Mouse (Mus musculus) MEL (cell line): ENCODE data around the gene Ntrk3. TPM values are rescaled to one million over a fixed set of nuclear protein-coding genes. Genes with fewer than 3 reads are reported as not detected.

ENCODE experiments used
- DNase-seq: peaks from one replicate; pipeline ENCODE4 v3.0.0; 2011; ENCODE audit warnings: low read depth, low spot score
- H3K27ac ChIP-seq: 2 replicates; pipeline ENCODE4 v1.5.1; 2012; ENCODE audit warnings: low read depth, mild to moderate bottlenecking, control low read depth, low read length, moderate library complexity; ENCODE audit not compliant: control insufficient read depth
- H3K27me3 ChIP-seq, 2 experiments: fragments of 150-350 bp in 1 of 2; sonication (generic) in 1 of 2; 2 replicates each; pipeline ENCODE4 v1.6.1; 2012; ENCODE audit warnings: low read length in 2 of 2, mild to moderate bottlenecking in 2 of 2, improper control_type of control experiment in 1 of 2, moderate library complexity in 1 of 2; ENCODE audit not compliant: insufficient read depth in 2 of 2, control insufficient read depth in 1 of 2
- H3K36me3 ChIP-seq, 2 experiments: 2 replicates each; pipeline ENCODE4 v1.6.1; 2012 to 2014; ENCODE audit warnings: low read length in 2 of 2, improper control_type of control experiment in 1 of 2, inconsistent platforms in 1 of 2, mild to moderate bottlenecking in 1 of 2; ENCODE audit not compliant: insufficient read depth in 2 of 2, control insufficient read depth in 1 of 2
- H3K4me1 ChIP-seq, 2 experiments: fragments of 150-350 bp in 1 of 2; sonication (generic) in 1 of 2; 2 replicates each; pipeline ENCODE4 v1.6.1; 2012; ENCODE audit warnings: low read length in 2 of 2, improper control_type of control experiment in 1 of 2, mild to moderate bottlenecking in 1 of 2; ENCODE audit not compliant: insufficient read depth in 2 of 2, control insufficient read depth in 1 of 2
- H3K4me3 ChIP-seq, 2 experiments: fragments of 150-350 bp in 1 of 2; sonication (generic) in 1 of 2; 2 replicates each; pipeline ENCODE4 v1.5.1; 2012; ENCODE audit warnings: low read depth in 2 of 2, low read length in 2 of 2, mild to moderate bottlenecking in 2 of 2, moderate library complexity in 2 of 2, control low read depth in 1 of 2, improper control_type of control experiment in 1 of 2; ENCODE audit not compliant: control insufficient read depth in 1 of 2, insufficient read depth in 1 of 2
- H3K79me2 ChIP-seq: 2 replicates; pipeline ENCODE4 v1.6.1; 2012; ENCODE audit warnings: mild to moderate bottlenecking, low read length, moderate library complexity; ENCODE audit not compliant: control insufficient read depth, poor library complexity, insufficient read depth
- H3K9ac ChIP-seq: 2 replicates; pipeline ENCODE4 v1.6.1; 2012; ENCODE audit warnings: low read depth, mild to moderate bottlenecking, control low read depth, low read length, moderate library complexity; ENCODE audit not compliant: control insufficient read depth, poor library complexity, severe bottlenecking
- H3K9me3 ChIP-seq: fragments of 150-350 bp; sonication (generic); replicated peaks from 2 replicates; pipeline ENCODE4 v1.6.1; 2012; ENCODE audit warnings: mild to moderate bottlenecking, low read length, improper control_type of control experiment, moderate library complexity; ENCODE audit not compliant: insufficient read depth
- BHLHE40 ChIP-seq: IDR thresholded peaks from 2 replicates; pipeline ENCODE4 v1.6.1; 2012; ENCODE audit warnings: low read depth, mild to moderate bottlenecking, inconsistent platforms, low read length, improper control_type of control experiment, borderline replicate concordance
- CHD1 ChIP-seq: IDR thresholded peaks from 2 replicates; pipeline ENCODE4 v1.6.1; 2012; ENCODE audit warnings: low read depth, mild to moderate bottlenecking, inconsistent platforms, low read length, improper control_type of control experiment
- CHD2 ChIP-seq: IDR thresholded peaks from 2 replicates; pipeline ENCODE4 v1.6.1; 2011; ENCODE audit warnings: low read length, improper control_type of control experiment
- CTCF ChIP-seq, 3 experiments: IDR thresholded peaks in 2 of 3; conservative IDR thresholded peaks in 1 of 3; 2 replicates each; pipeline ENCODE4 v1.5.1; 2011 to 2012; ENCODE audit warnings: low read length in 3 of 3, low read depth in 2 of 3, mild to moderate bottlenecking in 2 of 3, improper control_type of control experiment in 1 of 3, inconsistent platforms in 1 of 3, mixed read lengths in 1 of 3, moderate library complexity in 1 of 3; ENCODE audit not compliant: control insufficient read depth in 1 of 3, insufficient read depth in 1 of 3, poor library complexity in 1 of 3, severe bottlenecking in 1 of 3
- ELF1 ChIP-seq: IDR thresholded peaks from 2 replicates; pipeline ENCODE4 v1.6.1; 2014; ENCODE audit warnings: low read depth, mild to moderate bottlenecking, inconsistent platforms, low read length, improper control_type of control experiment, moderate library complexity
- EP300 ChIP-seq, 2 experiments: IDR thresholded peaks; 2 replicates each; pipeline ENCODE4 v1.6.1; 2011; ENCODE audit warnings: improper control_type of control experiment in 2 of 2, low read length in 2 of 2, low read depth in 1 of 2, mild to moderate bottlenecking in 1 of 2
- GABPA ChIP-seq: IDR thresholded peaks from 2 replicates; pipeline ENCODE4 v1.6.1; 2012; ENCODE audit warnings: low read depth, mild to moderate bottlenecking, inconsistent platforms, low read length, improper control_type of control experiment, moderate library complexity
- KAT2A ChIP-seq: conservative IDR thresholded peaks from 2 replicates; pipeline ENCODE4 v1.6.1; 2012; ENCODE audit warnings: low read depth, low read length, improper control_type of control experiment, inconsistent platforms
- MAX ChIP-seq: IDR thresholded peaks from 2 replicates; pipeline ENCODE4 v1.6.1; 2011; ENCODE audit warnings: low read length, improper control_type of control experiment
- MAZ ChIP-seq: IDR thresholded peaks from 2 replicates; pipeline ENCODE4 v1.6.1; 2012; ENCODE audit warnings: low read depth, mild to moderate bottlenecking, inconsistent platforms, low read length, improper control_type of control experiment
- MEF2A ChIP-seq: IDR thresholded peaks from 2 replicates; pipeline ENCODE4 v1.6.1; 2014; ENCODE audit warnings: low read depth, mild to moderate bottlenecking, inconsistent platforms, low read length, improper control_type of control experiment; ENCODE audit not compliant: poor library complexity, insufficient replicate concordance, severe bottlenecking; ENCODE audit errors: extremely low read depth
- MXI1 ChIP-seq: IDR thresholded peaks from 2 replicates; pipeline ENCODE4 v1.6.1; 2011; ENCODE audit warnings: mild to moderate bottlenecking, low read depth, low read length, improper control_type of control experiment
- MYB ChIP-seq: IDR thresholded peaks from 2 replicates; pipeline ENCODE4 v1.6.1; 2011; ENCODE audit warnings: mild to moderate bottlenecking, low read depth, low read length, improper control_type of control experiment
- MYC ChIP-seq: IDR thresholded peaks from 2 replicates; pipeline ENCODE4 v1.6.1; 2011; ENCODE audit warnings: low read depth, mild to moderate bottlenecking, low read length, improper control_type of control experiment, moderate library complexity
- NRF1 ChIP-seq: IDR thresholded peaks from 2 replicates; pipeline ENCODE4 v1.6.1; 2014; ENCODE audit warnings: low read depth, mild to moderate bottlenecking, inconsistent platforms, low read length, improper control_type of control experiment, moderate library complexity; ENCODE audit not compliant: poor library complexity, insufficient read depth, severe bottlenecking
- POLR2A ChIP-seq, 2 experiments: IDR thresholded peaks; 2 replicates each; pipeline ENCODE4 v1.6.1; 2011 to 2012; ENCODE audit warnings: low read length in 2 of 2, mild to moderate bottlenecking in 2 of 2, control low read depth in 1 of 2, improper control_type of control experiment in 1 of 2, low read depth in 1 of 2, moderate library complexity in 1 of 2; ENCODE audit not compliant: control insufficient read depth in 1 of 2, insufficient read depth in 1 of 2, poor library complexity in 1 of 2
- POLR2AphosphoS2 ChIP-seq: IDR thresholded peaks from 2 replicates; pipeline ENCODE4 v1.6.1; 2011; ENCODE audit warnings: low read length, improper control_type of control experiment
- POLR2AphosphoS5 ChIP-seq: IDR thresholded peaks from 2 replicates; pipeline ENCODE4 v1.6.1; 2012; ENCODE audit warnings: low read depth, borderline replicate concordance, mild to moderate bottlenecking, inconsistent platforms, low read length, moderate library complexity, mixed read lengths
- RAD21 ChIP-seq: IDR thresholded peaks from 2 replicates; pipeline ENCODE4 v1.6.1; 2011; ENCODE audit warnings: mild to moderate bottlenecking, low read depth, low read length, improper control_type of control experiment
- RCOR1 ChIP-seq: IDR thresholded peaks from 2 replicates; pipeline ENCODE4 v1.6.1; 2012; ENCODE audit warnings: low read depth, mild to moderate bottlenecking, inconsistent platforms, low read length, improper control_type of control experiment
- SMC3 ChIP-seq: IDR thresholded peaks from 2 replicates; pipeline ENCODE4 v1.6.1; 2011; ENCODE audit warnings: low read depth, low read length, improper control_type of control experiment
- TAL1 ChIP-seq: IDR thresholded peaks from 2 replicates; pipeline ENCODE4 v1.6.1; 2012; ENCODE audit warnings: mild to moderate bottlenecking, inconsistent platforms, low read length, moderate library complexity, mixed read lengths
- UBTF ChIP-seq: IDR thresholded peaks from 2 replicates; pipeline ENCODE4 v1.6.1; 2012; ENCODE audit warnings: low read depth, mild to moderate bottlenecking, inconsistent platforms, low read length, improper control_type of control experiment, moderate library complexity, borderline replicate concordance; ENCODE audit not compliant: insufficient read depth
- USF1 ChIP-seq: IDR thresholded peaks from 2 replicates; pipeline ENCODE4 v1.6.1; 2014; ENCODE audit warnings: low read depth, mild to moderate bottlenecking, inconsistent platforms, low read length, improper control_type of control experiment, moderate library complexity
- USF2 ChIP-seq, 2 experiments: IDR thresholded peaks; 2 replicates each; pipeline ENCODE4 v1.6.1; 2011 to 2012; ENCODE audit warnings: improper control_type of control experiment in 2 of 2, low read length in 2 of 2, borderline replicate concordance in 1 of 2, inconsistent platforms in 1 of 2, low read depth in 1 of 2, mild to moderate bottlenecking in 1 of 2; ENCODE audit not compliant: insufficient read depth in 1 of 2
- ZC3H11A ChIP-seq: IDR thresholded peaks from 2 replicates; pipeline ENCODE4 v1.6.1; 2012; ENCODE audit warnings: low read depth, mild to moderate bottlenecking, inconsistent platforms, low read length, improper control_type of control experiment
- ZKSCAN1 ChIP-seq: IDR thresholded peaks from 2 replicates; pipeline ENCODE4 v1.6.1; 2012; ENCODE audit warnings: low read depth, mild to moderate bottlenecking, inconsistent platforms, low read length, improper control_type of control experiment, moderate library complexity
- ZMIZ1 ChIP-seq: IDR thresholded peaks from 2 replicates; pipeline ENCODE4 v1.6.1; 2012; ENCODE audit warnings: low read depth, mild to moderate bottlenecking, inconsistent platforms, low read length, improper control_type of control experiment, moderate library complexity
- polyA plus RNA-seq, 2 experiments: library from polyadenylated mRNA; stranded (reverse) in 1 of 2; unstranded in 1 of 2; fragments of >175 nt in 1 of 2; fragments of >200 nt in 1 of 2; gene quantifications; 2 replicates each; pipeline versions ENCODE4 v1.2.1 to v1.2.4; 2012; ENCODE audit warnings: low replicate concordance in 2 of 2, low read depth in 1 of 2; ENCODE audit not compliant: insufficient read length in 2 of 2, insufficient read depth in 1 of 2, missing spikeins in 1 of 2
- total RNA-seq: library from RNA; depleted of rRNA; stranded (reverse); fragments of 300-350 nt; gene quantifications from 2 replicates; pipeline ENCODE4 v1.2.3, GENCODE M21; 2012

Gene Ntrk3
- total and polyA plus RNA-seq, 3 experiments, result 0.04 TPM; not detected in 2

DNA sequence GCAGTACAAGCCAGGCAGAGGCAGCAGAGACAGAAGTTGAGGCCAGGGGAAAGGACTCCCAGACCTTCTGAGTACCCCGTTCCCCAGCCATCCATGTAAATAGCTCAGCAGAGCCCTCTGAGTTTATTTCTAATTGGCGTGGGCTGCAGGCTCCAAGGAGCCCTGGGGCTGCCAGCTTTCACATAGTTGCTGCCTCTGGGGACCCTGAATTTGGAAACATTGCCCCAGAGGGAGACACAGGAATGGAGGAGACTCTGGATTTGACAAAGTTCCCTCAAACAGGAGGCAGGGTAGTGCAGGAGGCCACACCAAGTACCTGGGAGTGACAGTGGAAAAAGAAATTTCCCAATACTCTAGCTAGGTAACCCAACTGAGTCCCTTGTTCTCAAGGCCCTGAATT, 166.6 kb downstream of the Ntrk3 start:
- H3K27ac ChIP-seq, result no peak overlapping the region
- H3K4me3 ChIP-seq, result no peak overlapping the region
- no peaks in the 10 kb centered on the region for H3K79me2 ChIP-seq
- H3K4me1 ChIP-seq, result no peaks in the 10 kb centered on the region
- no peaks in the 10 kb centered on the region for H3K27me3 ChIP-seq
- no peaks in the 10 kb centered on the region for H3K9me3 ChIP-seq
- H3K9ac ChIP-seq, result no peak overlapping the region
- TF ChIP-seq ZC3H11A, result no peak
- TF ChIP-seq POLR2AphosphoS2, result no peak
- TF ChIP-seq UBTF, result no peak
- no peak for TF ChIP-seq BHLHE40
- no peak for TF ChIP-seq ZKSCAN1
- no peak for TF ChIP-seq POLR2A (IDR thresholded peaks at IDR 0.05; ENCODE audit: control insufficient read depth in 1 of 2, insufficient read depth in 1 of 2, low read depth in 1 of 2, low read length in 2 of 2, poor library complexity in 1 of 2)
- no peak for TF ChIP-seq CHD2
- no peak for TF ChIP-seq POLR2AphosphoS5
- TF ChIP-seq CHD1, result no peak
- no peak for TF ChIP-seq CTCF (IDR thresholded peaks at IDR 0.05 in 2 of 3, conservative IDR thresholded peaks at IDR 0.05 in 1 of 3; ENCODE audit: control insufficient read depth in 1 of 3, insufficient read depth in 1 of 3, low read depth in 2 of 3, low read length in 3 of 3, poor library complexity in 1 of 3, severe bottlenecking in 1 of 3)
- no peak for TF ChIP-seq SMC3
- no peak for TF ChIP-seq KAT2A
- TF ChIP-seq EP300 (IDR thresholded peaks at IDR 0.05; ENCODE audit: low read depth in 1 of 2, low read length in 2 of 2), result no peak
- TF ChIP-seq USF2 (IDR thresholded peaks at IDR 0.05; ENCODE audit: borderline replicate concordance in 1 of 2, insufficient read depth in 1 of 2, low read depth in 1 of 2, low read length in 2 of 2), result no peak
- TF ChIP-seq MYB, result no peak
- no peak for TF ChIP-seq GABPA
- no peak for TF ChIP-seq RAD21
- no peak for TF ChIP-seq ELF1
- no peak for DNase-seq
- H3K36me3 ChIP-seq, result no peaks in the 10 kb centered on the region

DNA sequence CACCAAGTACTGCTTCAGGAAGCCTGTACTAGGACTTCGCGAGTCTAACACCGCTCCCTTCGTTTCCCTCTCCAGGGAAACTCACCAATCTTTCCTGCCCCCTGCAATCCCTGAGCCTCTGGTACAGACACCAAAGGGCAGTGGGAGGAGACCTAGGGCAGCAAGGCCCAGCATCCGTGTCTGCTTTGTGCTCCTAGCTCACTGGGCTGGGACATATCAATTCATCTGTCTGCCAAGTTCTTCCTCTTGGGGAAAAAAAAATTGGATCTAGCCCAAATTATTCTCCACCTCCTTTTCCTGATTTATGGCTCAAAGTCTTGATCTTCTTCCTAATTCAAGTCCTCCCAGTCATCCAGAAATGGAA, 168.6 kb downstream of the Ntrk3 start:
- Histone ChIP-seq H3K36me3 (no peaks in the 10 kb centered on the region), H3K79me2 (no peaks in the 10 kb centered on the region), H3K9me3 (no peaks in the 10 kb centered on the region), H3K4me3 (no peak overlapping the region), H3K9ac (no peak overlapping the region), H3K4me1 (no peaks in the 10 kb centered on the region)
- no peak for TF ChIP-seq MAX
- TF ChIP-seq NRF1, result no peak
- no peak for TF ChIP-seq CTCF (IDR thresholded peaks at IDR 0.05 in 2 of 3, conservative IDR thresholded peaks at IDR 0.05 in 1 of 3; ENCODE audit: control insufficient read depth in 1 of 3, insufficient read depth in 1 of 3, low read depth in 2 of 3, low read length in 3 of 3, poor library complexity in 1 of 3, severe bottlenecking in 1 of 3)
- TF ChIP-seq EP300 (IDR thresholded peaks at IDR 0.05; ENCODE audit: low read depth in 1 of 2, low read length in 2 of 2), result no peak
- TF ChIP-seq KAT2A, result no peak
- no peak for TF ChIP-seq CHD2
- no peak for TF ChIP-seq SMC3
- no peak for TF ChIP-seq MXI1
- TF ChIP-seq USF1, result no peak
- no peak for TF ChIP-seq MAZ
- TF ChIP-seq ZMIZ1, result no peak
- no peak for TF ChIP-seq GABPA
- no peak for TF ChIP-seq TAL1
- no peak for TF ChIP-seq RCOR1
- no peak for TF ChIP-seq MEF2A
- TF ChIP-seq USF2 (IDR thresholded peaks at IDR 0.05; ENCODE audit: borderline replicate concordance in 1 of 2, insufficient read depth in 1 of 2, low read depth in 1 of 2, low read length in 2 of 2), result no peak
- TF ChIP-seq MYC, result no peak
- TF ChIP-seq, all 39 proteins: peak for 0
- DNase-seq, result no peak
- Histone ChIP-seq H3K27ac (no peak overlapping the region), H3K27me3 (no peaks in the 10 kb centered on the region)
